Mouse (Mus musculus): ENCODE results near the gene Ppm1h. TPM values are rescaled to one million over a fixed set of nuclear protein-coding genes. Genes with fewer than 3 reads are reported as not detected.

The Ppm1h gene
- polyA plus RNA-seq, 1 experiment = 0.13 TPM

DNA sequence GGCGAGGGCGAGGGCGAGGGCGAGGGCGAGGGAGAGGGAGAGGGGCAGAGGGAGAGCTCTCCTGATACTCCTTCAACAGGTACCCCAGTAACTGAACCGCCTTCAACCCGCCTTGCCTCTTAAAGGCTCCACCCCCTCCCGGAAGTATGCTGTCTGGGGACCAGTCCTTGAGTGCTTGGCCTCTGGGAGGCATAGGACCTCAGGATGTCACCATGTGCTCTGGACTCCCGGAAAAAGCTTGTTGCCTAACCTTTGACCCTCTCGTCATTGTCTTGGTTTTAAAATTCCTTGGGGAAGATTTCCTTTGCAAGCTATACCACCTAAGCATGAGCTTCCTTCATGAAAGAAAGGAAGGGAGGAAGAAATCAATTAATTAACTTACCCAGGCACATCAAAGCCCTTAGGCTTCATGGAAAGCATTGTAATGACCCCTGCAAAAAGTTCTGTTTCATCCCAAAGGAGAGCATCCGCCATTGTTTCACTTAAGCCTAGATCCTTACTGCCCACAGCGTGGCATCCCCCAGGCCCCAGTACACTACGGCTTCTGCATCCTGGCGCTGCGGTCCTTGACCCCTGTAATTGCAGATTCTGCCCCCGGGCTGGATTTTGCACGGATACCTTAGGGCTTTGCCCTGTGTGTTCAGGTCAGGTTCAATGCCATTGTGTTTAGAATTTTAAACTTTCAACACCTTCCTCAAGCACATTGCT, 15.5 kb downstream of the Ppm1h start:
- H3K36me3 ChIP-seq (ENCODE audit: control insufficient read depth, insufficient read depth) = no peaks in the 10 kb centered on the region
- H3ac ChIP-seq (ENCODE audit: control insufficient read depth, insufficient read length) = no peak overlapping the region
- H3K27me3 ChIP-seq (ENCODE audit: control insufficient read depth, insufficient read depth, insufficient read length) = no peaks in the 10 kb centered on the region
- TF ChIP-seq SRF (IDR thresholded peaks at IDR 0.05; ENCODE audit: control insufficient read depth, insufficient read length, low read depth) (no peak), TCF12 (IDR thresholded peaks at IDR 0.05; ENCODE audit: insufficient read depth, poor library complexity, severe bottlenecking) (no peak), REST (IDR thresholded peaks at IDR 0.05; ENCODE audit: insufficient read depth, insufficient read length) (no peak), POLR2A (IDR thresholded peaks at IDR 0.05; ENCODE audit: insufficient read length, low read depth) (no peak), USF1 (IDR thresholded peaks at IDR 0.05; ENCODE audit: low read depth) (no peak), TCF3 (IDR thresholded peaks at IDR 0.05; ENCODE audit: insufficient read length, low read depth) (no peak), MYOD1 (IDR thresholded peaks at IDR 0.05; ENCODE audit: control insufficient read depth in 1 of 3, insufficient read length in 2 of 3, low read depth in 2 of 3) (no peak), MAX (IDR thresholded peaks at IDR 0.05; ENCODE audit: low read depth) (no peak)
- no peaks in the 10 kb centered on the region for H3K79me2 ChIP-seq (ENCODE audit: control insufficient read depth, insufficient read depth)
- H3K4me3 ChIP-seq = no peak overlapping the region
- H3K4me2 ChIP-seq (ENCODE audit: low read depth) = no peak overlapping the region

DNA sequence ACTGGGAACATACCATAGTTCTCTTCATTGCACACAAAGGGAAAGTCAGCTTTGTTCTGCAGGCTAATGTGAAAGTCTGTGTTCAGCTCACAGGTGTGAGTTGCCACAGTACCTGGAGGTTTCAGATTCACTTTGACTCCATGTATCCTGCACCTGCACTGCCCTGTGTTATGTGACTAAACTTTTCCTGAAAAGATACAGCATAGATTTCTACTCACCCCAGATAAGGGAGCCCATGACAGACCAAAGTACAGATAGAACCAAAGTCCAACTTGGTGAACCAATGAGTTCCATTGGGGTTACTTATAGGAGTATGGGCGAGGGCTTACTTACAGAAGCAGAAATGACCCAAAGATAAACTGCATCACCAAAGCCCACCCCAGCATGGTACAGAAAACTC, 17.8 kb downstream of the Ppm1h start:
- Histone ChIP-seq H3K4me3 (no peak overlapping the region), H3K4me2 (ENCODE audit: low read depth) (no peak overlapping the region), H3K79me2 (ENCODE audit: control insufficient read depth, insufficient read depth) (no peaks in the 10 kb centered on the region), H3K27me3 (ENCODE audit: control insufficient read depth, insufficient read depth, insufficient read length) (peaks cover under 1% of the 10 kb centered on the region), H3K36me3 (ENCODE audit: control insufficient read depth, insufficient read depth) (no peaks in the 10 kb centered on the region), H3ac (ENCODE audit: control insufficient read depth, insufficient read length) (no peak overlapping the region)
- TF ChIP-seq POLR2A (IDR thresholded peaks at IDR 0.05; ENCODE audit: insufficient read length, low read depth) (no peak), TCF3 (IDR thresholded peaks at IDR 0.05; ENCODE audit: insufficient read length, low read depth) (no peak), REST (IDR thresholded peaks at IDR 0.05; ENCODE audit: insufficient read depth, insufficient read length) (no peak), MYOG (IDR thresholded peaks at IDR 0.05; ENCODE audit: control insufficient read depth in 1 of 3, insufficient read depth in 1 of 3, insufficient read length in 2 of 3, low read depth in 2 of 3) (no peak), POLR2AphosphoS2 (IDR thresholded peaks at IDR 0.05; ENCODE audit: insufficient read length, low read depth) (no peak), MAX (IDR thresholded peaks at IDR 0.05; ENCODE audit: low read depth) (no peak), CEBPB (IDR thresholded peaks at IDR 0.05; ENCODE audit: insufficient read depth, poor library complexity, severe bottlenecking) (no peak), MYOD1 (IDR thresholded peaks at IDR 0.05; ENCODE audit: control insufficient read depth in 1 of 3, insufficient read length in 2 of 3, low read depth in 2 of 3) (no peak), USF1 (IDR thresholded peaks at IDR 0.05; ENCODE audit: low read depth) (no peak), TCF12 (IDR thresholded peaks at IDR 0.05; ENCODE audit: insufficient read depth, poor library complexity, severe bottlenecking) (no peak), SRF (IDR thresholded peaks at IDR 0.05; ENCODE audit: control insufficient read depth, insufficient read length, low read depth) (no peak), E2F4 (IDR thresholded peaks at IDR 0.05; ENCODE audit: insufficient read depth) (no peak)

DNA sequence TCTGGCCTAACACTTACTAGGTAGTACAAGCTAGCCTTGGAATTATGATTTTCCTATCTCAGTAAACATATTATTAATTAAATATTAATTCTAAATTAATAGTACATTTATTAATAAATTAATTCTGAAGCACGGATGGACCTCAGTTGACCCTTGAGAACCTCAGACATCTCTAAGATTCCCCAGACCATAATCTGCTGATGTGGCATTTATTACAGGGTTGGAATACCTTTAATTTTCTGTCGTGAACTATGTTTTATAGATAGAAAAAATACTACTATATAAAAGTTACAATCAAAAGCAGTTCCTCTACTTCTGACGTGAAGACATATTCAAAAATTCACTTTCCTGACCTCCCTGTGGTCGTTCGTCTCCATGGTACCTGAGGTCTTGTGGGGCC, 19.8 kb downstream of the Ppm1h start:
- peaks cover 6% of the 10 kb centered on the region for H3K27me3 ChIP-seq (ENCODE audit: control insufficient read depth, insufficient read depth, insufficient read length)
- H3K36me3 ChIP-seq (ENCODE audit: control insufficient read depth, insufficient read depth) = no peaks in the 10 kb centered on the region
- TF ChIP-seq MYOG (IDR thresholded peaks at IDR 0.05; ENCODE audit: control insufficient read depth in 1 of 3, insufficient read depth in 1 of 3, insufficient read length in 2 of 3, low read depth in 2 of 3) = no peak
- no peak for TF ChIP-seq E2F4 (IDR thresholded peaks at IDR 0.05; ENCODE audit: insufficient read depth)
- no peak for TF ChIP-seq CEBPB (IDR thresholded peaks at IDR 0.05; ENCODE audit: insufficient read depth, poor library complexity, severe bottlenecking)
- no peak for TF ChIP-seq POLR2A (IDR thresholded peaks at IDR 0.05; ENCODE audit: insufficient read length, low read depth)
- TF ChIP-seq REST (IDR thresholded peaks at IDR 0.05; ENCODE audit: insufficient read depth, insufficient read length) = no peak
- TF ChIP-seq SRF (IDR thresholded peaks at IDR 0.05; ENCODE audit: control insufficient read depth, insufficient read length, low read depth) = no peak
- TF ChIP-seq TCF12 (IDR thresholded peaks at IDR 0.05; ENCODE audit: insufficient read depth, poor library complexity, severe bottlenecking) = no peak
- TF ChIP-seq USF1 (IDR thresholded peaks at IDR 0.05; ENCODE audit: low read depth) = no peak
- TF ChIP-seq MAX (IDR thresholded peaks at IDR 0.05; ENCODE audit: low read depth) = no peak
- no peak for TF ChIP-seq TCF3 (IDR thresholded peaks at IDR 0.05; ENCODE audit: insufficient read length, low read depth)
- TF ChIP-seq POLR2AphosphoS2 (IDR thresholded peaks at IDR 0.05; ENCODE audit: insufficient read length, low read depth) = no peak
- no peak overlapping the region for H3ac ChIP-seq (ENCODE audit: control insufficient read depth, insufficient read length)
- H3K4me3 ChIP-seq = no peak overlapping the region
- no peak overlapping the region for H3K4me2 ChIP-seq (ENCODE audit: low read depth)
- H3K79me2 ChIP-seq (ENCODE audit: control insufficient read depth, insufficient read depth) = no peaks in the 10 kb centered on the region

DNA sequence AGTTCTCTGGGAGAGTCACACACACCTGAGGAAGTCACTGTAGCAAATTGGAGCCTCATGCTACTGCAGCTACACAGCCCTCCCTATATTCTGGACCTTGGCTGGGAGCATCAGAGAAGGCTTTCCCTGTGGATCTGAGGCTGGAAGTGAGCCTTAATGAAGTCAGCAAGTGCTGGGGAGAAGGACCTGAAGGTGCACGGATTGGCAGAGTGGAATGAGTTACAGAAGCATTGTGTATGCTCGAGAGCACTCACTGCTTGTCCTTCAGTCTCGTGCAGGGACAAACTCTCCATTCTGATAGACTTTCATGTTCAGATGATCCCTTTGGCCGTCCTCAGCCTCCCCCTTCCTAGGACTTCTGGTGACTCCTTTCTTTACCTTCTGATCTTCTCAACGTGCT, 26.3 kb downstream of the Ppm1h start:
- no peak for TF ChIP-seq POLR2AphosphoS2 (IDR thresholded peaks at IDR 0.05; ENCODE audit: insufficient read length, low read depth)
- TF ChIP-seq MYOD1 (IDR thresholded peaks at IDR 0.05; ENCODE audit: control insufficient read depth in 1 of 3, insufficient read length in 2 of 3, low read depth in 2 of 3) = no peak
- TF ChIP-seq TCF12 (IDR thresholded peaks at IDR 0.05; ENCODE audit: insufficient read depth, poor library complexity, severe bottlenecking) = no peak
- no peak for TF ChIP-seq MAX (IDR thresholded peaks at IDR 0.05; ENCODE audit: low read depth)
- TF ChIP-seq USF1 (IDR thresholded peaks at IDR 0.05; ENCODE audit: low read depth) = no peak
- TF ChIP-seq SRF (IDR thresholded peaks at IDR 0.05; ENCODE audit: control insufficient read depth, insufficient read length, low read depth) = no peak
- TF ChIP-seq POLR2A (IDR thresholded peaks at IDR 0.05; ENCODE audit: insufficient read length, low read depth) = no peak
- TF ChIP-seq TCF3 (IDR thresholded peaks at IDR 0.05; ENCODE audit: insufficient read length, low read depth) = no peak
- no peak for TF ChIP-seq CEBPB (IDR thresholded peaks at IDR 0.05; ENCODE audit: insufficient read depth, poor library complexity, severe bottlenecking)
- TF ChIP-seq MYOG (IDR thresholded peaks at IDR 0.05; ENCODE audit: control insufficient read depth in 1 of 3, insufficient read depth in 1 of 3, insufficient read length in 2 of 3, low read depth in 2 of 3) = no peak
- TF ChIP-seq REST (IDR thresholded peaks at IDR 0.05; ENCODE audit: insufficient read depth, insufficient read length) = no peak
- TF ChIP-seq E2F4 (IDR thresholded peaks at IDR 0.05; ENCODE audit: insufficient read depth) = no peak
- H3K4me3 ChIP-seq = no peak overlapping the region
- H3K4me2 ChIP-seq (ENCODE audit: low read depth) = no peak overlapping the region
- H3K36me3 ChIP-seq (ENCODE audit: control insufficient read depth, insufficient read depth) = no peaks in the 10 kb centered on the region
- H3K79me2 ChIP-seq (ENCODE audit: control insufficient read depth, insufficient read depth) = no peaks in the 10 kb centered on the region
- no peak overlapping the region for H3ac ChIP-seq (ENCODE audit: control insufficient read depth, insufficient read length)
- H3K27me3 ChIP-seq (ENCODE audit: control insufficient read depth, insufficient read depth, insufficient read length) = peaks cover 6% of the 10 kb centered on the region

All from myocyte (in vitro differentiated cells).